Mouse (Mus musculus) small intestine, adult 2 months (tissue): Measurements from ENCODE around the gene Dlg2.

Experiments used
- CTCF ChIP-seq: fragments of 200-500 bp; IDR thresholded peaks from 2 replicates; pipeline ENCODE4 v1.5.1; 2012; ENCODE audit warnings: low read depth, mild to moderate bottlenecking, control low read depth, inconsistent platforms, low read length, moderate library complexity, mixed read lengths; ENCODE audit not compliant: insufficient replicate concordance, insufficient read length; ENCODE audit errors: extremely low read depth
- POLR2A ChIP-seq: fragments of 200-500 bp; IDR thresholded peaks from 2 replicates; pipeline ENCODE4 v1.6.1; 2012; ENCODE audit warnings: low read depth, mild to moderate bottlenecking, control low read depth, inconsistent platforms, low read length, moderate library complexity

- TF ChIP-seq POLR2A (no peak), CTCF (no peak)
Observed at GRCm38 (mm10) chr7:92134301-92134700, 1657.8 kb downstream of the Dlg2 start.
